Mouse (Mus musculus): ENCODE measurements at regions not wholly inside any gene's neighbourhood (a gene's known extent, or its start where the extent isn't known, plus 50 kb on each side); places are given as distances from the start of the nearest gene placed in this dataset.

GRCm38 (mm10) chr11:112860797-112861196 is 78.8 kb downstream of the Sox9 start:
- TF ChIP-seq CTCF (IDR thresholded peaks at IDR 0.05; ENCODE audit: low read depth, low read length) (no peak), TAL1 (conservative IDR thresholded peaks at IDR 0.05; ENCODE audit: low read depth, low read length) (no peak), POLR2AphosphoS5 (IDR thresholded peaks at IDR 0.05; ENCODE audit: insufficient replicate concordance, low read depth, low read length) (no peak)

Measured in G1E (cell line).